Comparison of ENCODE assay signal across 8 mouse cellular contexts in genomic region chr8:106839209-106840001, GRCm38 (mm10). TPM values are rescaled to one million over a fixed set of nuclear protein-coding genes. Genes with fewer than 3 reads are reported as not detected.
A peak's percentile ranks its signal among the peaks of the same experiment; 100 is the strongest.
DNase-seq lines count a peak whose midpoint lies in the region; ATAC-seq lines count a peak whose summit lies in the region.
"Had no signal": no experiment of that assay in that cellular context is flagged by ENCODE, and none has a peak within 500 bp of the region (broad histone marks: within the 10 kb centered on the region; RNA-seq: fewer than 3 reads in every experiment).

No protein-coding gene starts in this region.

- no peaks in the 10 kb centered on the region; the same call in 1 of the 2 replicates for H3K4me1 ChIP-seq in neural tube, embryonic 11.5 days (ENCODE audit: control insufficient read depth, insufficient read depth, low read length)
- peaks cover 10% of the 10 kb centered on the region; the same call in 1 of the 2 replicates for H3K4me1 ChIP-seq in intestine, embryonic 16.5 days (ENCODE audit: control insufficient read depth, insufficient read depth, low read length)
- peaks cover 13% of the 10 kb centered on the region; the same call in 1 of the 2 replicates for H3K4me1 ChIP-seq in midbrain, embryonic 12.5 days
- H3K4me1 ChIP-seq: liver, embryonic 13.5 days had no signal

- H3K4me3 ChIP-seq in neural tube, embryonic 11.5 days (ENCODE audit: low read depth, low read length) = no peak overlapping the region
- no peak overlapping the region for H3K4me3 ChIP-seq in intestine, embryonic 16.5 days (ENCODE audit: low read length)
- no peak overlapping the region for H3K4me3 ChIP-seq in midbrain, embryonic 12.5 days
- H3K4me3 ChIP-seq: liver, embryonic 13.5 days had no signal

- no peak for DNase-seq in neural tube, embryonic 11.5 days (ENCODE audit: low spot score)
- DNase-seq in neural tube, embryonic 10.5 days (ENCODE audit: extremely low spot score, low spot score) = no peak
- peak; percentile 98 for DNase-seq in heart, adult 11 months
- no peak for DNase-seq in MN1 (ENCODE audit: low spot score)
- DNase-seq: liver, embryonic 13.5 days had no signal

- WGBS in neural tube, embryonic 11.5 days = 50% methylated on average over 11 of the region's 11 CpGs
- WGBS in intestine, embryonic 16.5 days = 42% methylated on average over 11 of the region's 11 CpGs
- 37% methylated on average over 11 of the region's 11 CpGs for WGBS in midbrain, embryonic 12.5 days

- no peak overlapping the region for H3K27ac ChIP-seq in neural tube, embryonic 11.5 days (ENCODE audit: low read depth, low read length)
- H3K27ac ChIP-seq in intestine, embryonic 16.5 days (ENCODE audit: low read length) = no peak overlapping the region
- peak overlapping the region; percentile 54 for H3K27ac ChIP-seq in midbrain, embryonic 12.5 days (replicated peaks)
- H3K27ac ChIP-seq: liver, embryonic 13.5 days had no signal

- H3K9ac ChIP-seq in neural tube, embryonic 11.5 days (ENCODE audit: low read length) = 0 out of 2 replicates have a peak overlapping the region, but pooled peaks have one; percentile 8
- 0 out of 2 replicates have a peak overlapping the region, but pooled peaks have one; percentile 35 for H3K9ac ChIP-seq in intestine, embryonic 16.5 days (ENCODE audit: low read depth, low read length)
- H3K9ac ChIP-seq in midbrain, embryonic 12.5 days (replicated peaks) = no peak overlapping the region; the same call in none of the 2 replicates
- H3K9ac ChIP-seq: liver, embryonic 13.5 days had no signal

- no peaks in the 10 kb centered on the region for H3K9me3 ChIP-seq in neural tube, embryonic 11.5 days (ENCODE audit: control insufficient read depth, low read length)
- H3K9me3 ChIP-seq in intestine, embryonic 16.5 days (ENCODE audit: control insufficient read depth, low read length) = no peaks in the 10 kb centered on the region
- H3K9me3 ChIP-seq in midbrain, embryonic 12.5 days = no peaks in the 10 kb centered on the region
- H3K9me3 ChIP-seq: liver, embryonic 13.5 days had no signal

- no peaks in the 10 kb centered on the region for H3K36me3 ChIP-seq in neural tube, embryonic 11.5 days (ENCODE audit: control insufficient read depth, insufficient read depth, low read length)
- no peaks in the 10 kb centered on the region for H3K36me3 ChIP-seq in intestine, embryonic 16.5 days (ENCODE audit: control insufficient read depth, insufficient read depth, low read length)
- H3K36me3 ChIP-seq in midbrain, embryonic 12.5 days = no peaks in the 10 kb centered on the region
- H3K36me3 ChIP-seq: liver, embryonic 13.5 days had no signal

- H3K4me2 ChIP-seq in neural tube, embryonic 11.5 days (ENCODE audit: low read depth) = no peak overlapping the region
- H3K4me2 ChIP-seq in intestine, embryonic 16.5 days (ENCODE audit: low read depth, low read length) = no peak overlapping the region
- H3K4me2 ChIP-seq in midbrain, embryonic 12.5 days (replicated peaks) = 0 out of 2 replicates have a peak overlapping the region, but pooled peaks have one; percentile 0
- H3K4me2 ChIP-seq: liver, embryonic 13.5 days had no signal

- ATAC-seq in neural tube, embryonic 11.5 days (ENCODE audit: insufficient read depth, low FRiP score, low TSS enrichment) = no peak
- ATAC-seq in intestine, embryonic 16.5 days = peak; percentile 63
- ATAC-seq in midbrain, embryonic 12.5 days (ENCODE audit: low FRiP score, low read depth) = no peak
- ATAC-seq in monocyte, adult 5-6 weeks (replicated peaks; ENCODE audit: insufficient number of reproducible peaks, low FRiP score, low TSS enrichment, poor library complexity, severe bottlenecking) = no peak

- H3K27me3 ChIP-seq in neural tube, embryonic 11.5 days (ENCODE audit: control insufficient read depth, insufficient read depth, low read length) = no peaks in the 10 kb centered on the region
- H3K27me3 ChIP-seq in intestine, embryonic 16.5 days (replicated peaks; ENCODE audit: control insufficient read depth, insufficient read depth, low read length) = no peaks in the 10 kb centered on the region
- H3K27me3 ChIP-seq in midbrain, embryonic 12.5 days = no peaks in the 10 kb centered on the region
- H3K27me3 ChIP-seq: liver, embryonic 13.5 days had no signal

RNA-seq across cellular contexts. Expression of gene Has3, which starts 30.6 kb away (rescaled TPM):
- 0.09 and 0.28 TPM in 2 replicates for polyA plus RNA-seq in neural tube, embryonic 11.5 days (2014; fragmentation: Nextera tagmentation; extraction: Ambion mirVana)
- polyA plus RNA-seq in intestine, embryonic 16.5 days (2015; fragmentation: Nextera tagmentation; extraction: Ambion mirVana) = 0.09 and 0.28 TPM in 2 replicates
- 0.34 and 0.38 TPM in 2 replicates for polyA plus RNA-seq in midbrain, embryonic 12.5 days (2016; fragmentation: Nextera tagmentation; extraction: Ambion mirVana)
- 0.32 to 1.6 TPM (median 1.4 TPM) in 3 replicates for total RNA-seq in monocyte, adult 5-6 weeks (2017)

RNA-seq across cellular contexts. Expression of gene Utp4, which starts 54.0 kb away (rescaled TPM):
- polyA plus RNA-seq in neural tube, embryonic 11.5 days (2014; fragmentation: Nextera tagmentation; extraction: Ambion mirVana) = 71.7 and 80.0 TPM in 2 replicates
- 56.6 and 66.6 TPM in 2 replicates for polyA plus RNA-seq in intestine, embryonic 16.5 days (2015; fragmentation: Nextera tagmentation; extraction: Ambion mirVana)
- polyA plus RNA-seq in midbrain, embryonic 12.5 days (2016; fragmentation: Nextera tagmentation; extraction: Ambion mirVana) = 49.7 and 54.2 TPM in 2 replicates
- 11.8 to 14.7 TPM (median 13.0 TPM) in 3 replicates for total RNA-seq in monocyte, adult 5-6 weeks (2017)
